Mouse (Mus musculus): ENCODE measurements around the gene Fam216a. TPM values are rescaled to one million over a fixed set of nuclear protein-coding genes. Genes with fewer than 3 reads are reported as not detected.

Fam216a gene
- polyA plus RNA-seq, 1 experiment from 2014 or later, result 152 TPM

GRCm38 (mm10) chr5:122379374-122380155 is 7.4 kb upstream of the Fam216a start:
- H3K36me3 ChIP-seq, result peaks cover 41% of the 10 kb centered on the region
- ATAC-seq (ENCODE audit: low FRiP score), result peak; percentile 55; the same call in 1 of the 2 replicates
- no peaks in the 10 kb centered on the region for H3K27me3 ChIP-seq (replicated peaks)
- H3K9ac ChIP-seq (replicated peaks), result no peak overlapping the region
- no peak overlapping the region for H3K4me3 ChIP-seq (replicated peaks)
- 56% methylated on average over 11 of the region's 11 CpGs for WGBS
- no peaks in the 10 kb centered on the region; the same call in 1 of the 2 replicates for H3K4me1 ChIP-seq
- no peaks in the 10 kb centered on the region for H3K9me3 ChIP-seq (replicated peaks)
- no peak overlapping the region for H3K27ac ChIP-seq (replicated peaks)
- H3K4me2 ChIP-seq, result no peak overlapping the region

DNA sequence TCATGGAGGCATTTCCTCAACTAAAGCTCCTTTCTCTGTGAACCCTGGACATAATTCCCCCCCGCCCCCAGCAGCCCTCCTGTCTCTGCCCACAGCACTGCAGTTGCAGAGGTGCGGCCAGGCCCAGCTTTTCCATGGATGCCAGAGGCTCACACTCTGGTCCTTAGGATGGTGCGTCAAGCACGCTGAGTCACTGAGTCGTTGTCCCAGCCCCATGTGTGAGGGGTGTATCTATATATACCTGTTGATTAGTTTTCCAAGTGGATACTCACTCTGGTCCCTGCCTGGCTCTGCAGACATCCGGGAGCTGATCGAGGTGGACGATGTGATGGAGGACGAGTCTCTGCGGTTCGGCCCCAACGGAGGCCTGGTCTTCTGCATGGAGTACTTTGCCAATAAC is 6.0 kb upstream of the Fam216a start:
- no peak overlapping the region for H3K4me3 ChIP-seq (replicated peaks)
- no peaks in the 10 kb centered on the region for H3K9me3 ChIP-seq (replicated peaks)
- 98% methylated on average over 12 of the region's 12 CpGs for WGBS
- no peak overlapping the region for H3K27ac ChIP-seq (replicated peaks)
- no peak overlapping the region for H3K9ac ChIP-seq (replicated peaks)
- ATAC-seq (ENCODE audit: low FRiP score), result no peak
- no peak overlapping the region for H3K4me2 ChIP-seq
- peaks cover 41% of the 10 kb centered on the region for H3K36me3 ChIP-seq
- peaks cover 6% of the 10 kb centered on the region for H3K4me1 ChIP-seq
- no peaks in the 10 kb centered on the region for H3K27me3 ChIP-seq (replicated peaks)

- 95% methylated on average over 4 of the region's 4 CpGs for WGBS
- H3K4me3 ChIP-seq (replicated peaks), result no peak overlapping the region
- H3K27ac ChIP-seq (replicated peaks), result no peak overlapping the region
- H3K27me3 ChIP-seq (replicated peaks), result no peaks in the 10 kb centered on the region
- H3K9me3 ChIP-seq (replicated peaks), result no peaks in the 10 kb centered on the region
- no peak overlapping the region for H3K4me2 ChIP-seq
- no peak overlapping the region for H3K9ac ChIP-seq (replicated peaks)
- H3K36me3 ChIP-seq, result peaks cover 36% of the 10 kb centered on the region
- peaks cover 11% of the 10 kb centered on the region for H3K4me1 ChIP-seq
- ATAC-seq (ENCODE audit: low FRiP score), result no peak
Observed at GRCm38 (mm10) chr5:122377101-122377833, 5.1 kb upstream of the Fam216a start.

- Histone ChIP-seq H3K9me3 (replicated peaks) (no peaks in the 10 kb centered on the region), H3K27me3 (replicated peaks) (no peaks in the 10 kb centered on the region), H3K9ac (replicated peaks) (peak overlapping the region; percentile 76), H3K4me1 (peaks cover 27% of the 10 kb centered on the region), H3K36me3 (peaks cover 25% of the 10 kb centered on the region), H3K4me2 (peak overlapping the region; percentile 75), H3K27ac (replicated peaks) (peak overlapping the region; percentile 87), H3K4me3 (replicated peaks) (peak overlapping the region; percentile 70)
- ATAC-seq (ENCODE audit: low FRiP score), result 0 out of 2 replicates have a peak, but pooled peaks have one; percentile 11
- 4% methylated on average over 5 of the region's 5 CpGs for WGBS
Observed at GRCm38 (mm10) chr5:122372878-122373277, 714 bp upstream of the Fam216a start.

- Histone ChIP-seq H3K9me3 (replicated peaks) (no peaks in the 10 kb centered on the region), H3K27me3 (replicated peaks) (no peaks in the 10 kb centered on the region), H3K4me3 (replicated peaks) (peak within 1 kb of the TSS; percentile 70), H3K36me3 (peaks cover 37% of the 10 kb centered on the region), H3K27ac (replicated peaks) (peak within 1 kb of the TSS; percentile 95), H3K4me1 (peaks cover 27% of the 10 kb centered on the region), H3K9ac (replicated peaks) (peak within 1 kb of the TSS; percentile 76), H3K4me2 (peak within 1 kb of the TSS; percentile 75)
- peak; percentile 80 for ATAC-seq (ENCODE audit: low FRiP score)
- under 1% methylated on average over 39 of the region's 46 CpGs for WGBS
Observed at GRCm38 (mm10) chr5:122371591-122372191, 473 bp downstream of the Fam216a start, which contains the start of gene Gpn3. TSS of gene Gpn3 (plus strand) at chr5:122371876.

GRCm38 (mm10) chr5:122354492-122355067 is 17.6 kb downstream of the Fam216a start:
- Histone ChIP-seq H3K4me2 (peak overlapping the region; percentile 81), H3K27ac (replicated peaks) (peak overlapping the region; percentile 93), H3K4me1 (peaks cover 16% of the 10 kb centered on the region), H3K36me3 (0 out of 2 replicates have a peak, but pooled peaks cover 4% of the 10 kb centered on the region), H3K27me3 (replicated peaks) (no peaks in the 10 kb centered on the region), H3K9me3 (replicated peaks) (no peaks in the 10 kb centered on the region), H3K9ac (replicated peaks) (peak overlapping the region; percentile 94), H3K4me3 (replicated peaks) (peak overlapping the region; percentile 95)
- ATAC-seq (ENCODE audit: low FRiP score), result peak; percentile 62
- WGBS, result under 1% methylated on average over 53 of the region's 57 CpGs

GRCm38 (mm10) chr5:122353807-122354491 is 18.2 kb downstream of the Fam216a start, which contains the start of the genes Rad9b and Vps29:
TSS of gene Rad9b (minus strand) at chr5:122354233.
TSS of gene Vps29 (plus strand) at chr5:122354369.
- Histone ChIP-seq H3K4me1 (peaks cover 16% of the 10 kb centered on the region), H3K9me3 (replicated peaks) (no peaks in the 10 kb centered on the region), H3K4me2 (peak within 1 kb of the TSS; percentile 81), H3K9ac (replicated peaks) (peak within 1 kb of the TSS; percentile 94), H3K36me3 (0 out of 2 replicates have a peak, but pooled peaks cover 2% of the 10 kb centered on the region), H3K27ac (replicated peaks) (peak within 1 kb of the TSS; percentile 93), H3K4me3 (replicated peaks) (peak within 1 kb of the TSS; percentile 95), H3K27me3 (replicated peaks) (no peaks in the 10 kb centered on the region)
- WGBS, result under 1% methylated on average over 51 of the region's 51 CpGs
- peak; percentile 95 for ATAC-seq (ENCODE audit: low FRiP score)

- Histone ChIP-seq H3K27me3 (replicated peaks) (no peaks in the 10 kb centered on the region), H3K4me3 (replicated peaks) (no peak overlapping the region)
- ATAC-seq (ENCODE audit: low FRiP score), result no peak
Observed at GRCm38 (mm10) chr5:122345777-122346176, 26.4 kb downstream of the Fam216a start.

DNA sequence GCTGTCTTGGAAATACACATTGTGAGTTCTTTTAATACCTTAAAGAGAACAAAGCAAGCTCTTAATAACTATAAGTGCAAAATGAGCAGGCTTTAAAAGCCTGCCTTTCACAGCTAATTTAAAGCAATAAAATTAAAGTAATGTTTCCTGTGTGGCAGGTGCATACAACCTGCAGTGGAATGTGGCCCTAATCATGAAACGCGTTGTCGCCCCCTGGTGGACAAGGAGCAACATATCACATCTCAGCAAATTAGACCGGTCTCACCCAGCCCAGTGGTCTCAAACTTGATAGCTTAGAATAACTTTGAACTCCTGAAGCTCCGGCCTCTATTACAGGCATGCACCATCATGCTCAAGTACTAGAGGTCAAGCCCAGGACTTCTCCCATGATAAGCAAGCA is 27.9 kb downstream of the Fam216a start:
- H3K4me2 ChIP-seq, result no peak overlapping the region
- no peaks in the 10 kb centered on the region for H3K9me3 ChIP-seq (replicated peaks)
- H3K27ac ChIP-seq (replicated peaks), result no peak overlapping the region
- peaks cover 8% of the 10 kb centered on the region; the same call in 1 of the 2 replicates for H3K4me1 ChIP-seq
- no peak for ATAC-seq (ENCODE audit: low FRiP score)
- WGBS, result 5% methylated on average over 5 of the region's 5 CpGs
- H3K36me3 ChIP-seq, result no peaks in the 10 kb centered on the region
- no peak overlapping the region for H3K4me3 ChIP-seq (replicated peaks)
- no peak overlapping the region for H3K9ac ChIP-seq (replicated peaks)
- no peaks in the 10 kb centered on the region for H3K27me3 ChIP-seq (replicated peaks)

More at GRCm38 (mm10) chr5:122345777-122346176, 26.4 kb downstream of the Fam216a start:
- no peak overlapping the region for H3K9ac ChIP-seq (replicated peaks)
- no peak overlapping the region for H3K27ac ChIP-seq (replicated peaks)
- no peaks in the 10 kb centered on the region for H3K36me3 ChIP-seq
- peaks cover 8% of the 10 kb centered on the region; the same call in 1 of the 2 replicates for H3K4me1 ChIP-seq
- H3K9me3 ChIP-seq (replicated peaks), result no peaks in the 10 kb centered on the region
- 77% methylated on average over 4 of the region's 4 CpGs for WGBS
- H3K4me2 ChIP-seq, result no peak overlapping the region

DNA sequence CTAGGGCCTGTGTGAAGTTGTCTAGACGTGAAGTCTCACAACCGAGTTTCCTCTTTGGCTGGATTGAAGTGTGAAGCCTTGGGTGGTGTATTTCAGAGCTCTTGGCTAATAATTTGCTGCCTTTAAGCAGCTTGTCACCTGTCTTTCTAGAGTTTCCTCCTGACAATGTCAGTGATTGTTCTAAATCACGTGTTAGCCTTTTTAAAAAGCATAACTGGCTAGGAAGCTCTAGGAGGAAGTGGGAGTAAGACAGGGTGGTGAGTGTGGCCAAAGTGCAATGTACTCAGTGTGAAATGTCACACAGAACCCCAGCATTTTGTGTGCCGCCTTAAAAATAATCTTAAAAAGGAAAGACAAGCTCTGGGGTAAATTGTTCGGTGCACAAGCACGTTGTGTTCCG is 28.4 kb downstream of the Fam216a start:
- WGBS, result 46% methylated on average over 7 of the region's 7 CpGs
- H3K9me3 ChIP-seq (replicated peaks), result no peaks in the 10 kb centered on the region
- no peak overlapping the region for H3K4me3 ChIP-seq (replicated peaks)
- peak overlapping the region; percentile 51 for H3K27ac ChIP-seq (replicated peaks)
- no peak for ATAC-seq (ENCODE audit: low FRiP score)
- H3K4me1 ChIP-seq, result peaks cover 8% of the 10 kb centered on the region; the same call in 1 of the 2 replicates
- H3K36me3 ChIP-seq, result no peaks in the 10 kb centered on the region
- H3K4me2 ChIP-seq, result peak overlapping the region; percentile 11; the same call in 1 of the 2 replicates
- no peak overlapping the region for H3K9ac ChIP-seq (replicated peaks)
- no peaks in the 10 kb centered on the region for H3K27me3 ChIP-seq (replicated peaks)
